Mouse (Mus musculus) CH12.LX (cell line): ENCODE data around the gene Inha. TPM values are rescaled to one million over a fixed set of nuclear protein-coding genes. Genes with fewer than 3 reads are reported as not detected.

ENCODE experiments used
- DNase-seq: peaks from one replicate; pipeline ENCODE4 v3.0.0-alpha.2; 2013; ENCODE audit errors: extremely low read depth
- H3K27ac ChIP-seq: 2 replicates; pipeline ENCODE4 v1.5.1; 2012; ENCODE audit warnings: low read depth, mild to moderate bottlenecking, control low read depth, moderate library complexity; ENCODE audit not compliant: insufficient read depth
- H3K27me3 ChIP-seq: replicated peaks from 2 replicates; pipeline ENCODE3; 2012; ENCODE audit warnings: inconsistent platforms
- H3K36me3 ChIP-seq, 2 experiments: replicated peaks in 1 of 2; 2 replicates each; pipeline versions ENCODE3 to v1.6.1; 2012; ENCODE audit warnings: inconsistent platforms in 1 of 2, low read length in 1 of 2, mild to moderate bottlenecking in 1 of 2, mixed read lengths in 1 of 2, moderate library complexity in 1 of 2; ENCODE audit not compliant: control insufficient read depth in 1 of 2, insufficient read depth in 1 of 2
- H3K4me1 ChIP-seq, 2 experiments: 2 replicates each; pipeline ENCODE4 v1.6.1; 2012; ENCODE audit warnings: inconsistent platforms in 1 of 2, moderate library complexity in 1 of 2; ENCODE audit not compliant: insufficient read depth in 2 of 2, control insufficient read depth in 1 of 2
- H3K4me2 ChIP-seq: 2 replicates; pipeline ENCODE4 v1.6.1; 2012; ENCODE audit warnings: low read depth, mild to moderate bottlenecking, control low read depth; ENCODE audit not compliant: poor library complexity, insufficient read depth, severe bottlenecking
- H3K4me3 ChIP-seq, 3 experiments: fragments of 150-350 bp in 1 of 3; sonication (generic) in 1 of 3; replicated peaks in 1 of 3; 2 replicates each; pipeline versions ENCODE3 to v1.5.1; 2011 to 2012; ENCODE audit warnings: low read depth in 2 of 3, low read length in 2 of 3, mild to moderate bottlenecking in 2 of 3, moderate library complexity in 2 of 3, control low read depth in 1 of 3, improper control_type of control experiment in 1 of 3, inconsistent platforms in 1 of 3, mixed read lengths in 1 of 3; ENCODE audit not compliant: poor library complexity in 1 of 3
- H3K79me2 ChIP-seq: replicated peaks from 2 replicates; pipeline ENCODE4 v1.6.1; 2012; ENCODE audit warnings: mild to moderate bottlenecking, moderate library complexity; ENCODE audit not compliant: control insufficient read depth, poor library complexity, insufficient read depth, severe bottlenecking; ENCODE audit errors: extremely low read depth
- H3K9ac ChIP-seq: 2 replicates; pipeline ENCODE4 v1.6.1; 2012; ENCODE audit warnings: low read depth, mild to moderate bottlenecking, control low read depth, moderate library complexity; ENCODE audit not compliant: insufficient read depth
- H3K9me3 ChIP-seq: replicated peaks from 2 replicates; pipeline ENCODE3; 2012; ENCODE audit warnings: low read length, inconsistent platforms, mixed read lengths
- BHLHE40 ChIP-seq: IDR thresholded peaks from 2 replicates; pipeline ENCODE4 v1.6.1; 2011; ENCODE audit warnings: mild to moderate bottlenecking, low read depth, low read length, improper control_type of control experiment
- CHD1 ChIP-seq: IDR thresholded peaks from 2 replicates; pipeline ENCODE4 v1.6.1; 2012; ENCODE audit warnings: low read depth, low read length, improper control_type of control experiment, inconsistent platforms
- E2F4 ChIP-seq: IDR thresholded peaks from 2 replicates; pipeline ENCODE4 v1.6.1; 2011; ENCODE audit warnings: low read depth, low read length, improper control_type of control experiment; ENCODE audit not compliant: insufficient replicate concordance
- ELF1 ChIP-seq: IDR thresholded peaks from 2 replicates; pipeline ENCODE4 v1.6.1; 2014; ENCODE audit warnings: low read depth, mild to moderate bottlenecking, inconsistent platforms, low read length, improper control_type of control experiment
- EP300 ChIP-seq: IDR thresholded peaks from 2 replicates; pipeline ENCODE4 v1.6.1; 2011; ENCODE audit warnings: low read length, improper control_type of control experiment
- ETS1 ChIP-seq: conservative IDR thresholded peaks from 2 replicates; pipeline ENCODE4 v1.6.1; 2012; ENCODE audit warnings: low read depth, mild to moderate bottlenecking, inconsistent platforms, low read length, improper control_type of control experiment, moderate library complexity
- GABPA ChIP-seq: IDR thresholded peaks from 2 replicates; pipeline ENCODE4 v1.6.1; 2012; ENCODE audit warnings: low read depth, low read length, improper control_type of control experiment, inconsistent platforms; ENCODE audit not compliant: insufficient replicate concordance
- HCFC1 ChIP-seq: IDR thresholded peaks from 2 replicates; pipeline ENCODE4 v1.6.1; 2012; ENCODE audit warnings: low read depth, mild to moderate bottlenecking, inconsistent platforms, low read length, improper control_type of control experiment
- IRF4 ChIP-seq: IDR thresholded peaks from 2 replicates; pipeline ENCODE4 v1.6.1; 2014; ENCODE audit warnings: low read depth, mild to moderate bottlenecking, inconsistent platforms, low read length, improper control_type of control experiment
- JUN ChIP-seq: IDR thresholded peaks from 2 replicates; pipeline ENCODE4 v1.6.1; 2011; ENCODE audit warnings: low read depth, mild to moderate bottlenecking, low read length, improper control_type of control experiment, moderate library complexity; ENCODE audit not compliant: insufficient read depth
- JUND ChIP-seq: conservative IDR thresholded peaks from 2 replicates; pipeline ENCODE4 v1.6.1; 2011; ENCODE audit warnings: low read depth, low read length, improper control_type of control experiment
- KAT2A ChIP-seq: IDR thresholded peaks from 2 replicates; pipeline ENCODE4 v1.6.1; 2012; ENCODE audit warnings: low read length, improper control_type of control experiment, inconsistent platforms; ENCODE audit not compliant: insufficient replicate concordance
- MAX ChIP-seq: IDR thresholded peaks from 2 replicates; pipeline ENCODE4 v1.6.1; 2011; ENCODE audit warnings: low read length, improper control_type of control experiment
- MAZ ChIP-seq: IDR thresholded peaks from 2 replicates; pipeline ENCODE4 v1.6.1; 2012; ENCODE audit warnings: low read depth, mild to moderate bottlenecking, inconsistent platforms, low read length, improper control_type of control experiment, moderate library complexity
- MEF2A ChIP-seq: IDR thresholded peaks from 2 replicates; pipeline ENCODE4 v1.6.1; 2014; ENCODE audit warnings: low read depth, mild to moderate bottlenecking, inconsistent platforms, low read length, improper control_type of control experiment, borderline replicate concordance
- MYC ChIP-seq: IDR thresholded peaks from 2 replicates; pipeline ENCODE4 v1.6.1; 2011; ENCODE audit warnings: low read depth, mild to moderate bottlenecking, improper control_type of control experiment, low read length
- NELFE ChIP-seq: IDR thresholded peaks from 2 replicates; pipeline ENCODE4 v1.6.1; 2011; ENCODE audit warnings: low read depth, low read length, improper control_type of control experiment
- NRF1 ChIP-seq: IDR thresholded peaks from 2 replicates; pipeline ENCODE4 v1.6.1; 2014; ENCODE audit warnings: low read depth, mild to moderate bottlenecking, inconsistent platforms, low read length, improper control_type of control experiment, moderate library complexity
- PAX5 ChIP-seq: IDR thresholded peaks from 2 replicates; pipeline ENCODE4 v1.6.1; 2012; ENCODE audit warnings: low read length, inconsistent platforms, mixed read lengths
- POLR2A ChIP-seq: IDR thresholded peaks from 2 replicates; pipeline ENCODE4 v1.6.1; 2011; ENCODE audit warnings: low read depth, mild to moderate bottlenecking, improper control_type of control experiment, low read length
- RAD21 ChIP-seq: IDR thresholded peaks from 2 replicates; pipeline ENCODE4 v1.6.1; 2011; ENCODE audit warnings: low read depth, mild to moderate bottlenecking, low read length, improper control_type of control experiment, moderate library complexity
- RCOR1 ChIP-seq: conservative IDR thresholded peaks from 2 replicates; pipeline ENCODE4 v1.6.1; 2012; ENCODE audit warnings: low read depth, mild to moderate bottlenecking, inconsistent platforms, low read length, improper control_type of control experiment
- SIN3A ChIP-seq: IDR thresholded peaks from 2 replicates; pipeline ENCODE4 v1.6.1; 2012; ENCODE audit warnings: low read length, improper control_type of control experiment, inconsistent platforms
- SMC3 ChIP-seq: IDR thresholded peaks from 2 replicates; pipeline ENCODE4 v1.6.1; 2011; ENCODE audit warnings: low read depth, low read length, improper control_type of control experiment
- TBP ChIP-seq: conservative IDR thresholded peaks from 2 replicates; pipeline ENCODE4 v1.6.1; 2011; ENCODE audit warnings: low read depth, low read length, improper control_type of control experiment
- TCF12 ChIP-seq: IDR thresholded peaks from 2 replicates; pipeline ENCODE4 v1.6.1; 2014; ENCODE audit warnings: low read depth, mild to moderate bottlenecking, inconsistent platforms, low read length, improper control_type of control experiment
- UBTF ChIP-seq: IDR thresholded peaks from 2 replicates; pipeline ENCODE4 v1.6.1; 2012; ENCODE audit warnings: low read depth, mild to moderate bottlenecking, inconsistent platforms, low read length, improper control_type of control experiment, moderate library complexity
- USF1 ChIP-seq: IDR thresholded peaks from 2 replicates; pipeline ENCODE4 v1.6.1; 2014; ENCODE audit warnings: low read depth, mild to moderate bottlenecking, inconsistent platforms, low read length, improper control_type of control experiment
- ZC3H11A ChIP-seq: IDR thresholded peaks from 2 replicates; pipeline ENCODE4 v1.6.1; 2012; ENCODE audit warnings: low read depth, mild to moderate bottlenecking, inconsistent platforms, low read length, improper control_type of control experiment
- ZNF384 ChIP-seq: IDR thresholded peaks from 2 replicates; pipeline ENCODE4 v1.6.1; 2012; ENCODE audit warnings: low read depth, low read length, improper control_type of control experiment, inconsistent platforms
- dilution Hi-C: fragments of 300-500 bp; cut with MboI; formaldehyde crosslinking; loops from 2 replicates; pipeline ENCODE4 v1.14.3; 2020; ENCODE audit warnings: low sequenced_read_pairs; ENCODE audit not compliant: extremely low pct_unique_long_range_greater_than_20kb, extremely low pct_ligation_motif_present
- in situ Hi-C: fragments of 300-500 bp; cut with MboI; formaldehyde crosslinking; loops from 3 replicates; pipeline ENCODE4 v1.14.3; 2019; ENCODE audit warnings: low sequenced_read_pairs, low pct_ligation_motif_present, low pct_unique_long_range_greater_than_20kb, mixed read lengths
- polyA plus RNA-seq: library from polyadenylated mRNA; unstranded; fragments of >175 nt; gene quantifications from 2 replicates; pipeline ENCODE4 v1.2.1, GENCODE M21; 2012; ENCODE audit warnings: low read depth; ENCODE audit not compliant: insufficient read length
- total RNA-seq, 2 experiments: library from RNA; depleted of rRNA; stranded (reverse); fragments of 300-350 nt in 1 of 2; fragments of >200 nt in 1 of 2; gene quantifications; 2 replicates each; pipeline ENCODE4 v1.2.3; 2012 to 2014

Inha gene
- total and polyA plus RNA-seq, 3 experiments: not detected

- Histone ChIP-seq H3K4me2 (no peak overlapping the region), H3K4me3 (no peak overlapping the region), H3K9me3 (no peaks in the 10 kb centered on the region), H3K27me3 (peaks cover 46% of the 10 kb centered on the region), H3K9ac (no peak overlapping the region), H3K4me1 (peaks cover 5 to 9% of the 10 kb centered on the region in 2 experiments), H3K79me2 (no peaks in the 10 kb centered on the region), H3K27ac (no peak overlapping the region), H3K36me3 (no peaks in the 10 kb centered on the region)
- DNase-seq: no peak
- in situ Hi-C loops: loop anchor here (25.0 kb wide), 1 partner anchor 526 kb away; the partner anchor contains the start of gene Cfap65
- TF ChIP-seq HCFC1 (no peak), BHLHE40 (no peak), SMC3 (no peak), ELF1 (no peak), MEF2A (no peak), JUND (no peak), TCF12 (no peak), JUN (no peak), ETS1 (no peak), MAZ (no peak), MAX (no peak), GABPA (no peak), PAX5 (no peak), E2F4 (no peak), UBTF (no peak), TBP (no peak), RAD21 (no peak), RCOR1 (no peak), POLR2A (no peak), CHD1 (no peak)
- dilution Hi-C loops: no loop called here
Measured at GRCm38 (mm10) chr1:75463652-75464204, 43.1 kb upstream of the Inha start.

GRCm38 (mm10) chr1:75467215-75467927, 39.5 kb upstream of the Inha start:
- in situ Hi-C loops (loop anchor here (25.0 kb wide), 1 partner anchor 530 kb away; the partner anchor contains the start of gene Cfap65), dilution Hi-C loops (no loop called here)
- Histone ChIP-seq H3K79me2 (no peaks in the 10 kb centered on the region), H3K9me3 (no peaks in the 10 kb centered on the region), H3K4me2 (peak overlapping the region; percentile 19; the same call in 1 of the 2 replicates), H3K36me3 (peaks cover 0 to 4% of the 10 kb centered on the region in 2 experiments), H3K27ac (no peak overlapping the region), H3K9ac (no peak overlapping the region), H3K4me1 (peaks cover 5 to 9% of the 10 kb centered on the region in 2 experiments; a peak in 3 of 4 replicates), H3K27me3 (peaks cover 42% of the 10 kb centered on the region), H3K4me3 (no peak overlapping the region)
- DNase-seq: peak; percentile 78
- TF ChIP-seq POLR2A: no peak
- no peak for TF ChIP-seq USF1
- no peak for TF ChIP-seq NRF1
- no peak for TF ChIP-seq KAT2A
- no peak for TF ChIP-seq JUN
- peak; percentile 46 for TF ChIP-seq BHLHE40
- TF ChIP-seq TBP: no peak
- no peak; the same call in 1 of the 2 replicates for TF ChIP-seq NELFE
- no peak for TF ChIP-seq E2F4
- TF ChIP-seq UBTF: no peak
- TF ChIP-seq EP300: no peak
- no peak for TF ChIP-seq MAX
- TF ChIP-seq RAD21: no peak; the same call in none of the 2 replicates
- no peak for TF ChIP-seq IRF4
- peak; percentile 56 for TF ChIP-seq SIN3A
- TF ChIP-seq ZC3H11A: peak; percentile 95
- no peak for TF ChIP-seq ZNF384
- TF ChIP-seq HCFC1: no peak
- TF ChIP-seq CHD1: no peak
- TF ChIP-seq MYC: no peak
- no peak for TF ChIP-seq PAX5
- TF ChIP-seq GABPA: no peak
